ENCODE assay signal across 8 mouse cellular contexts in the genomic region with DNA sequence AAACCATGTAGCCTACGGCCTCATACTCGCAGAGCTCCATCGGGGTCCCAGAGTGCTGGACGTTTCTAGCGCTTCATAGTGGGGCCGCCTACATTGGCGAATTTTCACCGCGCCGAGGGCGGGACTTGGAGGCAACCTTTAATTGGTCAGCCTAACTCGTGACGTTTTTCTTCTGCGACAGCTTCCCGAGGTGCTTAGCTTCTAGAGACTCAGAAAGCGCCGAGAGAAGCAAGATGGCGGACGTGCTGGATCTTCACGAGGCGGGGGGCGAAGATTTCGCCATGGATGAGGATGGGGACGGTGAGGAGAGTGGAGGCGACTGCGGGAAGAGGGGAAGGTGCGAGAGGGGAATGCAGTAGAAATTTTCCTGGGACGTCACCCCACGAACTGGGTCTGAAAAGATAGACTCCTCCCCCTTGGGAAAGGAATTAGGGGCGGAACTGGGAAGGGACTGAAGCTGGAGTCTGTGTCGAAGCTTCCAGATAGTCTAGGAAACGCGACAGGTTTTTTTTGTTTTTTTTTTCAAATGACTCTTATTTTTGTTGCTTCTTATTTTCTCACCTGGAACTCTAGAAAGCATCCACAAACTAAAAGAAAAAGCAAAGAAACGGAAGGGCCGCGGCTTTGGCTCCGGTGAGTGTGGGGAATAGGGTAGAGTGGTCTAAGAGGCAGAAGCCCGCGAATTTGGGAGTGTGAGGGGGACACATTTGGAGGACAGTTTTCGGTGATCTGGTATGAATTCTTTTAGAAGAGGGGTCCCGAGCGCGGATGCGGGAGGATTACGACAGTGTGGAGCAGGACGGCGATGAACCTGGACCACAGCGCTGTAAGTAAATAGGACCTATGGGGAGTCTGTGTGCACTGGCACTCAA. TPM values are rescaled to one million over a fixed set of nuclear protein-coding genes. Genes with fewer than 3 reads are reported as not detected.
DNase-seq lines count a peak whose midpoint lies in the region; ATAC-seq and TF ChIP-seq lines count a peak whose summit lies in the region.

A gene (plus strand): TSS at position 205 of the 872 bp plus-strand sequence.

- H3K27ac ChIP-seq in gastrocnemius, adult 2 months, result peak within 1 kb of the TSS; percentile 92
- peak within 1 kb of the TSS; percentile 81 for H3K27ac ChIP-seq in hindbrain, postnatal 0 days
- peak within 1 kb of the TSS; percentile 89 for H3K27ac ChIP-seq in left cerebral cortex, adult 2 months

- peaks cover 7% of the 10 kb centered on the region; the same call in 1 of the 2 replicates for H3K4me1 ChIP-seq in hindbrain, postnatal 0 days (ENCODE audit: insufficient read depth, low read length)

- ATAC-seq in common myeloid progenitor, adult 5-6 weeks (replicated peaks; ENCODE audit: low read depth, poor library complexity, severe bottlenecking), result peak; percentile 96
- ATAC-seq in hindbrain, postnatal 0 days, result peak; percentile 96
- peak; percentile 100 for ATAC-seq in megakaryocyte, adult 5-6 weeks (ENCODE audit: poor library complexity, severe bottlenecking)

- H3K27me3 ChIP-seq in hindbrain, postnatal 0 days (ENCODE audit: insufficient read depth, low read length), result no peaks in the 10 kb centered on the region

- intact Hi-C loops in gastrocnemius, adult 2 months (cut with DNase I), result loop anchor here (2.0 kb wide), 1 partner anchor 29 kb away; a partner anchor contains a TSS
- intact Hi-C loops in left cerebral cortex, adult 2 months (cut with DNase I), result loop anchor here (2.0 kb wide), 1 partner anchor 27 kb away; no protein-coding TSS in a partner anchor

- WGBS in hindbrain, postnatal 0 days, result under 1% methylated on average over 48 of the region's 48 CpGs

- H3K9ac ChIP-seq in hindbrain, postnatal 0 days (replicated peaks; ENCODE audit: low read length), result peak within 1 kb of the TSS; percentile 69

- peak within 1 kb of the TSS; percentile 82 for H3K4me2 ChIP-seq in hindbrain, postnatal 0 days (ENCODE audit: low read depth, low read length)

- DNase-seq in ZHBTc4 (ENCODE audit: low read depth, low spot score), result peak; percentile 99
- peak; percentile 96 for DNase-seq in gastrocnemius, adult 2 months
- peak; percentile 100 for DNase-seq in hindbrain, postnatal 0 days (ENCODE audit: low spot score)
- DNase-seq in left cerebral cortex, adult 2 months (ENCODE audit: extremely low spot score in 1 of 2, low spot score in 2 of 2), result peak; percentile 95 to 96
- peak; percentile 98 to 99 for DNase-seq in right cerebral cortex, adult 2 months (ENCODE audit: low spot score in 2 of 2)
- peak; percentile 96 for DNase-seq in urinary bladder, postnatal 14 days (ENCODE audit: low spot score)

- peak within 1 kb of the TSS; percentile 82 for H3K4me3 ChIP-seq in gastrocnemius, adult 2 months
- H3K4me3 ChIP-seq in hindbrain, postnatal 0 days (ENCODE audit: low read length), result peak within 1 kb of the TSS; percentile 63
- H3K4me3 ChIP-seq in left cerebral cortex, adult 2 months, result peak within 1 kb of the TSS; percentile 66

- no peak for TF ChIP-seq CTCF in gastrocnemius, adult 2 months (IDR thresholded peaks at IDR 0.05)
- TF ChIP-seq CTCF in hindbrain, postnatal 0 days (IDR thresholded peaks at IDR 0.05; ENCODE audit: low read depth), result no peak
- no peak for TF ChIP-seq CTCF in left cerebral cortex, adult 2 months (IDR thresholded peaks at IDR 0.05)

- H3K9me3 ChIP-seq in hindbrain, postnatal 0 days (ENCODE audit: low read length), result no peaks in the 10 kb centered on the region

- H3K36me3 ChIP-seq in hindbrain, postnatal 0 days (ENCODE audit: insufficient read depth, low read length), result peaks cover 17% of the 10 kb centered on the region; the same call in 1 of the 2 replicates

RNA-seq across cellular contexts. Expression of the gene that starts here (rescaled TPM):
- total RNA-seq in common myeloid progenitor, adult 5-6 weeks (2017), result 81.2 and 82.9 TPM in 2 replicates
- 10 to 100 TPM; 23.3 to 29.2 TPM for total RNA-seq in gastrocnemius, adult 2 months (2021)
- total RNA-seq in hindbrain, postnatal 0 days (2014; rRNA removed), result 14.9 and 17.0 TPM in 2 replicates
- 114 TPM in 2 replicates for polyA plus RNA-seq in hindbrain, postnatal 0 days (2015; fragmentation: Nextera tagmentation; extraction: Ambion mirVana)
- 10 to 100 TPM; 37.6 to 38.5 TPM for total RNA-seq in left cerebral cortex, adult 2 months (2021)
- 89.0 and 99.4 TPM in 2 replicates for total RNA-seq in megakaryocyte, adult 5-6 weeks (2015)
- 42.3 and 43.4 TPM in 2 replicates for total RNA-seq in megakaryocyte, adult 5-6 weeks (2017)

Comparison
In these comparisons a context has a peak if more than half of its experiments do, and no peak if none do; other contexts are left out.
1. Peak in every context shown above with its lines: DNase-seq, ATAC-seq, H3K4me3 ChIP-seq and H3K27ac ChIP-seq.